Mouse (Mus musculus) kidney, postnatal 4 days (tissue): ENCODE measurements around the gene Rem1.
A peak's percentile ranks its signal among the peaks of the same experiment; 100 is the strongest.

ENCODE experiments used
- DNase-seq, 2 experiments: peaks; one replicate each; pipeline ENCODE4 v3.0.0; 2021; ENCODE audit warnings: mixed read lengths in 2 of 2

The Rem1 gene

GRCm38 (mm10) chr2:152626774-152627591 lies at the start of gene Rem1:
TSS of gene Rem1 (plus strand) at chr2:152626951.
- DNase-seq, result peak; percentile 80 to 83

GRCm38 (mm10) chr2:152580107-152580506 lies 46.6 kb upstream of the Rem1 start, which contains the start of gene Defb19:
TSS of gene Defb19 (minus strand) at chr2:152580312.
- DNase-seq, result no peak

GRCm38 (mm10) chr2:152580612-152581011 lies 46.1 kb upstream of the Rem1 start:
- DNase-seq, result no peak

GRCm38 (mm10) chr2:152586926-152587560 lies 39.7 kb upstream of the Rem1 start:
- peak; percentile 26 to 41 for DNase-seq

GRCm38 (mm10) chr2:152588450-152588849 lies 38.3 kb upstream of the Rem1 start:
- no peak for DNase-seq

GRCm38 (mm10) chr2:152589021-152589420 lies 37.7 kb upstream of the Rem1 start:
- peak; percentile 18 to 46 for DNase-seq

- DNase-seq, result no peak
Observed at GRCm38 (mm10) chr2:152599299-152599698, 27.5 kb upstream of the Rem1 start, which contains the start of gene Defb45. TSS of gene Defb45 (minus strand) at chr2:152599399.

- DNase-seq, result no peak
Observed at GRCm38 (mm10) chr2:152600076-152600475, 26.7 kb upstream of the Rem1 start.

GRCm38 (mm10) chr2:152601275-152601960 lies 25.3 kb upstream of the Rem1 start:
- no peak for DNase-seq

GRCm38 (mm10) chr2:152604057-152604456 lies 22.7 kb upstream of the Rem1 start, which contains the start of gene Defb36:
TSS of gene Defb36 (plus strand) at chr2:152604327.
- peak; percentile 63 to 74 for DNase-seq

GRCm38 (mm10) chr2:152607746-152608145 lies 19.0 kb upstream of the Rem1 start:
- peak in 1 of 2 experiments; percentile 46 for DNase-seq

GRCm38 (mm10) chr2:152608719-152609118 lies 18.0 kb upstream of the Rem1 start:
- no peak for DNase-seq

GRCm38 (mm10) chr2:152612193-152612592 lies 14.6 kb upstream of the Rem1 start:
- no peak for DNase-seq

- DNase-seq, result peak in 1 of 2 experiments; percentile 64
Observed at GRCm38 (mm10) chr2:152615563-152615962, 11.2 kb upstream of the Rem1 start.

GRCm38 (mm10) chr2:152616470-152616869 lies 10.3 kb upstream of the Rem1 start:
- DNase-seq, result no peak

GRCm38 (mm10) chr2:152617374-152617773 lies 9.4 kb upstream of the Rem1 start:
- no peak for DNase-seq

GRCm38 (mm10) chr2:152620367-152621134 lies 6.2 kb upstream of the Rem1 start:
- peak in 1 of 2 experiments; percentile 55 for DNase-seq

- DNase-seq, result no peak
Observed at GRCm38 (mm10) chr2:152622151-152622550, 4.6 kb upstream of the Rem1 start.

GRCm38 (mm10) chr2:152622953-152623352 lies 3.8 kb upstream of the Rem1 start, which contains the start of gene Defb25:
TSS of gene Defb25 (minus strand) at chr2:152623053.
- no peak for DNase-seq

- DNase-seq, result no peak
Observed at GRCm38 (mm10) chr2:152624566-152624965, 2.2 kb upstream of the Rem1 start.

- no peak for DNase-seq
Observed at GRCm38 (mm10) chr2:152625256-152625655, 1.5 kb upstream of the Rem1 start.

GRCm38 (mm10) chr2:152628066-152628465 lies 1.3 kb downstream of the Rem1 start:
- DNase-seq, result peak; percentile 52 to 67
